Mouse (Mus musculus): Measurements from ENCODE around the gene Pak6.

DNA sequence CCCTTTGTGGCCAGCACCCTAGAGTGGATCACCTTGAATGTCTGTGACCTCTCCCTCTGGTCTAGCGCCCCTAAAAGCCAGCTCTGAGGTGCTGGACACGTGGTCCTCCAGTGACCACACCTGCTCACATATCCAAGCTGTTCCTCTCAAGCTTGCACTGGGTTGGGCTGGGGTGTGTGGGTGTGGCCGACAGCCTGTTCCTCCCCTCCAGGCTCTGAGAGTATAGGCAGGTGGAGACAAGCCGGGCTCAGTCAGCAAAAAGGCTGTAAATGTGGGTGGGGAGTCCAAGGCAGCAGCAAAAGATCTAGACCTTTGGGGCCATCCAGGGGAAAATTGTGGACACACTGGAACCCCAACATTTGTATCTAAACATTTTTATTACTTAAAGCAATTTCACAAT, 4.6 kb upstream of the Pak6 start:
- TF ChIP-seq CTCF (IDR thresholded peaks at IDR 0.05; ENCODE audit: insufficient read depth, low read length) (no peak), POLR2A (IDR thresholded peaks at IDR 0.05; ENCODE audit: borderline replicate concordance, extremely low read depth, low read depth, low read length) (no peak)
